Mouse (Mus musculus) kidney, adult 18-20 months (tissue): ENCODE results near the gene Plek.

Source experiments
- DNase-seq: peaks from one replicate; pipeline ENCODE4 v3.0.0; 2021

Plek gene

GRCm38 (mm10) chr11:17000353-17001334 is 51.5 kb downstream of the Plek start:
- no peak for DNase-seq

DNA sequence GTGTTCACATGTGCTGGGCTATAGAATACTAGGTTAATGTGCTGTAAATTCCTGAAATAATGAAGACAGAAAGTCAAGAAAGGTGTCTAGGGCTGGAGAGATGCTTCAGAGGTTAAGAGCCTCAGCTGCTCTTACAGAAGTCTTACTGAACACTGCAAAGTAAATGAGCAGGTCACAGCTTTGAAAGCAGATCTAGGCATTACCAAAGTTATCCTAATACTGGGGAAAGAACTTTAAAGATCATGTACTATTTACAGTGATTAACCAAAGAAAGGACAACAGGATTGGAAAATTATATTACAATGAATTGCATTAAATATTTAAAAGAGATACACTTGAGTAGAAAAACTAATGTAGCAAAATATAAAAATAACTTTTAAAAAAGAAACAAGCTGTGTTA is 52.2 kb downstream of the Plek start:
- DNase-seq = no peak

GRCm38 (mm10) chr11:16999387-16999786 is 52.8 kb downstream of the Plek start:
- no peak for DNase-seq

DNA sequence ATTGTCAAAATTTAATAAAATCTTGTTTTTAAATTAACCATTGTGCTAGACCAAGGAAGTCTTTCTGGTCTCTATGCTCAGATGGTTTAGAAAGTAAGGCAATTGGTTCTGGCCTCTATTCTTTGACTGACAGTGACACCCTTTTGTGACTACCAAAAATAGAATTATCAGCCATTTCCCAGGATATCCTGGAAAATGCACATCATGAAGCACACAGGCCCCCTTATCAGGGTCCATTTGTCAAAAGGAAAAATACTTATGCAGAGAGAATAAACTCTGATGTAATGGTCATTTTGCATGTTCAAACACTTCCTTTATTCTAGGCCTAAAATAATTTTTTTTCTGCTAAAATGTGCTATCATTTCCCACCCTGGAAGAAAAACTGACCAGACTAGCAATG is 54.7 kb downstream of the Plek start:
- DNase-seq = no peak

GRCm38 (mm10) chr11:16996818-16997217 is 55.4 kb downstream of the Plek start:
- DNase-seq = no peak

GRCm38 (mm10) chr11:16992880-16993279 is 59.3 kb downstream of the Plek start:
- DNase-seq = no peak

GRCm38 (mm10) chr11:16989885-16990284 is 62.3 kb downstream of the Plek start:
- DNase-seq = no peak

DNA sequence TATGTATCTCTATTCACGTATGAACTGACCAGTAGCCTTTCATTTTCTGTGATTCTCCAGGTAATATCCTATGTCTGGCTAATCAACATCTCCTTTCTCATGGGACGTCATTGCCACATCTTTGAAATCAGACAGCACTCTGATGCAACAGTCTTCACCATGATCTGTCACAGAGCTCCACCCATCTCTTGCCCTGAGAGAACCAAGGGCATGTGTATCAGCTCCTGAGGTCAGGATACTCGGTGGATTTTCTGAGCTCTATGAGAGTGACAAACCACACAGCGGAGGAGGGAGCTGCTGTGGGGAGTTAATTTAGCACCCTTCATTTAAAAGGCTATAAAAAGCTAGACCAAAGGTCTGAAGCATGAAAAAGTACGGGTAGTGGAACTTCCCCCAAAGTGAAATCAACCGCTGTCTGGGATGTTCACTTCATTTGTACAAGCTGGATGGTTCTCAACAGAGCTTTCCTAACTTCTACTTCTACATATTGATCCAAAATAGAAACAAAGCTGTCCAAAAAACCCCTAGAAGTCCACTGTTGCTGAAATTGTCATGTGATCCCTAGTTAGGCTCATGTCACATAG is 64.3 kb downstream of the Plek start:
- DNase-seq = no peak

- no peak for DNase-seq
Measured at GRCm38 (mm10) chr11:16986550-16987187, 65.5 kb downstream of the Plek start.

GRCm38 (mm10) chr11:16978161-16978707 is 73.9 kb downstream of the Plek start:
- DNase-seq = no peak

- DNase-seq = no peak
Measured at GRCm38 (mm10) chr11:16977611-16978010, 74.6 kb downstream of the Plek start.

- peak; percentile 6 for DNase-seq
Measured at GRCm38 (mm10) chr11:16976937-16977336, 75.2 kb downstream of the Plek start.

GRCm38 (mm10) chr11:16973086-16973485 is 79.1 kb downstream of the Plek start:
- no peak for DNase-seq

- DNase-seq = no peak
Measured at GRCm38 (mm10) chr11:16972027-16972426, 80.2 kb downstream of the Plek start.

DNA sequence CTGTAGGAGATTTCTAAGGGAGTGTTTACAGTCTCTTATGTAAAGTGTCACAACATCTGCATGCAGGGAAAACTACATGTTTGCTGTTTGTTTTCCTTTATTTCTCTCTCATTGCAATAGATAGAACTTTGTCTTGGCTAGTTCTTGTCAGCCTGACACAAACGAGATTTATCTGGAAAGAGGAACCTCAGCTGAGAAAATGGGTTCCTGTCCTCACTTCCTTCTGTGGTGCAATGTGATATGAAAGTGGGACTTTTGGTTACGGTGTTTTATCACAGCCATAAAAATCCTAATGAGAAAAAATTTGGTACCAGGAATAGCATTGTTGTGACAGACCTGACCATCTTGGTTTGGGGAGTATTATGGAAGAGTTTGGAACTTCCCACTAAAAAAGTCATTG is 82.5 kb downstream of the Plek start:
- DNase-seq = no peak

GRCm38 (mm10) chr11:16967806-16968205 is 84.4 kb downstream of the Plek start:
- no peak for DNase-seq

DNA sequence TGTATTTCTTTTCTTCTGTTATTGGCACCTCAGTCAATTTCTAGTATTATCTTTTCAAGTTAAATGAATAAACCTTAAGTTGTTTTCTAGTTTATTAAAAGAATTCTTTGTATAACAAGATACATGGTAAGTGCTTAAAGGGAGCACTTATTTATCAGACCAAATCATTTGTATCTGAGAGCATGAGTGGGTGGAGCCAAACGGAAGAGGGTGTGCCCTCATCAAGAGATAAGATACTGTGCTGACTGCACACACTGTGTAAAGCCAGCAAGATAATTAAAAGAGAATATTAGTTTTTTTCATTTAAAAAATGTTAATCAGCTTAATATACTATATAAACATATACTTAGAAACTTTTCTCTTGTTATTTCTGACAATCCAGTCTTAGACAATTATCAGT is 93.7 kb downstream of the Plek start:
- no peak for DNase-seq

DNA sequence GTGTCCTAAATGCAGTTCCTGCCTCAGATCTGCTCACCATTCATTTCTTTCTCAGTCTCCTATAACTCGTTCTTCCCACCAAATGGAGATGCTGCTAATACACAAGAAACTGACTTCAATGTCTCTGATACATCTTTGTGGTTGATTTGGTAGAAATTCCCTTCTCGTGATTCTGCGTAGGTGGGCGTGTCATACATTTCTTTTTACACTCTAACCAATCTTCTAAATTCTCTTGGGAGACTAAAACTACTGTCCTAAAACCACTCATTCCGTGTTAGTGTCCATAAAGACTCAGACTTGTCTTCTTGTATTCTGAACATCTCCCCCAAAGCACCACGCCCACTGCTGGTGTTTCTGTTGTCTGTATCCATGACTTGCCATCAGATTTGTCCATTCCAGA is 95.2 kb downstream of the Plek start:
- no peak for DNase-seq

GRCm38 (mm10) chr11:16956115-16956862 is 95.9 kb downstream of the Plek start:
- no peak for DNase-seq

DNA sequence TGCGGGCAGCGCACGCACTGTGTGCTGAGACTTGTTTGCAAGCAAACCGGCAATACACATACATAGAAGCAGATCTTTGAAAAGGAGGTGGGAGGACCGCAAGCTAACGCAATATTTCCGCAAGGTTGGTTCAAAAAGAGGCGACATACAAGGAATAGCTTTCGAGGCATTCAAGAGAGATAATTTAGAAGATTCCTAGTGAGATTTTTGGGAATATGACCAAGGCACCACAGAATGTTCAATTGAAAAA is 100.5 kb downstream of the Plek start:
- no peak for DNase-seq

GRCm38 (mm10) chr11:16950976-16951760 is 101.0 kb downstream of the Plek start, which contains the start of gene Fbxo48:
TSS of gene Fbxo48 (plus strand) at chr11:16951375.
- peak; percentile 98 for DNase-seq
